Mouse (Mus musculus) heart, embryonic 11.5 days (tissue): Measurements from ENCODE around the gene Tufm. TPM values are rescaled to one million over a fixed set of nuclear protein-coding genes. Genes with fewer than 3 reads are reported as not detected.
A peak's percentile ranks its signal among the peaks of the same experiment; 100 is the strongest.

Experiments
- ATAC-seq: fragments of 200-750 bp; cut with Nextera tagmentation; replicated peaks from 2 replicates; pipeline ENCODE4 v1.8.0; 2017; ENCODE audit warnings: moderate library complexity; ENCODE audit not compliant: insufficient number of reproducible peaks, low FRiP score, low TSS enrichment
- H3K27ac ChIP-seq: fragments of 300-500 bp; sonication (generic); 2 replicates; pipeline ENCODE4 v1.5.1; 2014; ENCODE audit warnings: mild to moderate bottlenecking, low read depth, low read length
- H3K27me3 ChIP-seq: fragments of 300-500 bp; sonication (generic); 2 replicates; pipeline ENCODE4 v1.6.1; 2014; ENCODE audit warnings: mild to moderate bottlenecking, low read length, mixed read lengths; ENCODE audit not compliant: control insufficient read depth, insufficient read depth
- H3K36me3 ChIP-seq: fragments of 300-500 bp; sonication (generic); 2 replicates; pipeline ENCODE4 v1.6.1; 2014; ENCODE audit warnings: mild to moderate bottlenecking, low read length, moderate library complexity, mixed read lengths; ENCODE audit not compliant: control insufficient read depth, insufficient read depth
- H3K4me1 ChIP-seq: fragments of 300-500 bp; sonication (generic); 2 replicates; pipeline ENCODE4 v1.6.1; 2014; ENCODE audit warnings: low read length; ENCODE audit not compliant: control insufficient read depth, insufficient read depth
- H3K4me2 ChIP-seq: fragments of 300-500 bp; sonication (generic); 2 replicates; pipeline ENCODE4 v1.6.1; 2014; ENCODE audit warnings: mild to moderate bottlenecking, moderate library complexity
- H3K4me3 ChIP-seq: fragments of 300-500 bp; sonication (generic); 2 replicates; pipeline ENCODE4 v1.5.1; 2014; ENCODE audit warnings: low read depth, low read length
- H3K9ac ChIP-seq: fragments of 300-500 bp; sonication (generic); 2 replicates; pipeline ENCODE4 v1.6.1; 2014; ENCODE audit warnings: mild to moderate bottlenecking, low read depth, low read length, moderate library complexity
- H3K9me3 ChIP-seq: fragments of 300-500 bp; sonication (generic); replicated peaks from 2 replicates; pipeline ENCODE4 v1.6.1; 2016; ENCODE audit warnings: low read length; ENCODE audit not compliant: control insufficient read depth
- WGBS: fragments of 180-500 bp; shearing (Covaris S2); extraction: QIAGEN DNeasy Blood & Tissue Kit; methylation state at CpG from one replicate; pipeline ENCODE4 v1.1.7; 2014; ENCODE audit not compliant: insufficient replicate concordance; 5-methylcytosine and 5-hydroxymethylcytosine counted together
- polyA plus RNA-seq: library from polyadenylated mRNA; unstranded; fragments of >200 nt; fragmentation: Nextera tagmentation; extraction: Ambion mirVana; gene quantifications from 2 replicates; pipeline ENCODE4 v1.2.1, GENCODE M21; 2014

Tufm gene
- polyA plus RNA-seq, 1 experiment from 2014 or later = 167 TPM

DNA sequence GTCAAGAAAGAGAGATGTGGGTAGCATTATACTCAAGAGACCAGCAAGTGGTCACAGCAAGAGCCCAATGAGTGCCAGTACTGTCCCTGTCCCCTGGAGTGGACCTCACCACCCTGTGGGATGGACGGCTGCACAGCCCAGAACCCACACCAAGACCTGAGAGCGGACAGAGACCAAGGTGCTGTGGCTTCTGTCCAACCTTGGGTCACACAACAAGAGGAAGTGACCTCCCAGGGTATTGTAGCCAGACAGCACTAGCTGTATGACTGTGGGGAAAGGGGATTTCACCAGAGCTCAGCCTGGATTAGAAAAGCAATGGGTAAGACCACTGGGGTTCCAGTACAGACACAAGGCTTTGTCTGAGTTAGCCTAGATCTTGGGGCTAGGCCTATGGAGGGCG lies 34.9 kb upstream of the Tufm start:
- no peak overlapping the region for H3K4me2 ChIP-seq
- 81% methylated on average over 3 of the region's 3 CpGs for WGBS

DNA sequence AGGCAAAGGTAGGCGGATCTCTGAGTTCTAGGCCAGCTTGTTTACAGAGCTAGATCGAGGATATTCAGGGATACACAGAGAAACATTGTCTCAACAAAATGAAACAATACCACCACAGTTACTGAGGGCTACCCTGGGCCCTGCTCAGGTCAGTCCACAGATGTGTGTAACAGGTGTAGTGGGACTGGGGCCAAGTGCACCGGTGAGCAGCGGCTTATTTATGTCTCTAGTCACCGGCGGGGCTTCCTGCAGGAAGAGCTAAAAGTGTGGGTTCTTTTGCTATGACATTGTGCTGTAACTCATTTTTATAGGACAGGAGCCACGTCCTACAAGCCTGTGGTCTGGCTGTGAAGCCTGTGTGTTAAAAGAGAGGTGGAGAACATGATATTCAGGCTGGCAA lies 33.3 kb upstream of the Tufm start:
- WGBS = 73% methylated on average over 7 of the region's 7 CpGs
- H3K4me1 ChIP-seq = peaks cover 4% of the 10 kb centered on the region; the same call in 1 of the 2 replicates
- H3K9ac ChIP-seq = no peak overlapping the region
- H3K4me3 ChIP-seq = no peak overlapping the region
- no peaks in the 10 kb centered on the region for H3K9me3 ChIP-seq
- no peak overlapping the region for H3K4me2 ChIP-seq
- ATAC-seq = no peak
- no peaks in the 10 kb centered on the region for H3K36me3 ChIP-seq
- no peaks in the 10 kb centered on the region for H3K27me3 ChIP-seq
- no peak overlapping the region for H3K27ac ChIP-seq

More for the DNA sequence above, 34.9 kb upstream of the Tufm start:
- Histone ChIP-seq H3K9me3 (no peaks in the 10 kb centered on the region), H3K27me3 (no peaks in the 10 kb centered on the region), H3K4me1 (no peaks in the 10 kb centered on the region), H3K9ac (no peak overlapping the region), H3K4me3 (no peak overlapping the region), H3K36me3 (peaks cover 4% of the 10 kb centered on the region), H3K27ac (no peak overlapping the region)
- ATAC-seq = no peak

DNA sequence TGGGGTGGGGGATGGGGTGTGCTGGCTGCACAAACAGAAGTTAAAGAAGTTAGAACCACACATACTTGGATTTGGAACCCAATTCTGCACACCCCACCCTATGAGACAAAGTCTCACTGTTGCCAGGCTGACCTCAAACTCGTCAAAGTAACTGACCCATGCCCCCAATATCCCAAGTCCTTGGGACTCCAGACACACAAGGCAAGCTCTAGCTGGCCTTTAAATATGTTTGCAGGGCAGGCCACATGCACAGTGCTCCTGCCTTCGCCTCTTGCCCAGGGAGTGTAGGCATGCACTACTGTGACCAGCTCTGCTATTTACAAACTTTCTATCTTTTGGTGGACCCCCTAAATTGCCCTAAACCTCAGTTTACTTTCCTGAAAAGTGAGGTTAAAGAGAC lies 31.9 kb upstream of the Tufm start:
- Histone ChIP-seq H3K9me3 (no peaks in the 10 kb centered on the region), H3K4me3 (no peak overlapping the region), H3K36me3 (no peaks in the 10 kb centered on the region), H3K4me1 (peaks cover 7% of the 10 kb centered on the region; the same call in 1 of the 2 replicates), H3K27ac (no peak overlapping the region), H3K4me2 (no peak overlapping the region), H3K9ac (no peak overlapping the region), H3K27me3 (no peaks in the 10 kb centered on the region)
- ATAC-seq = no peak
- 74% methylated on average over 2 of the region's 2 CpGs for WGBS

GRCm38 (mm10) chr7:126456382-126457266 lies 30.5 kb upstream of the Tufm start:
- H3K27ac ChIP-seq = no peak overlapping the region
- H3K9me3 ChIP-seq = no peaks in the 10 kb centered on the region
- H3K4me2 ChIP-seq = no peak overlapping the region
- no peaks in the 10 kb centered on the region; the same call in 1 of the 2 replicates for H3K27me3 ChIP-seq
- no peak overlapping the region for H3K9ac ChIP-seq
- peaks cover 7% of the 10 kb centered on the region; the same call in 1 of the 2 replicates for H3K4me1 ChIP-seq
- no peak overlapping the region for H3K4me3 ChIP-seq
- 70% methylated on average over 17 of the region's 17 CpGs for WGBS
- ATAC-seq = no peak
- no peaks in the 10 kb centered on the region for H3K36me3 ChIP-seq

DNA sequence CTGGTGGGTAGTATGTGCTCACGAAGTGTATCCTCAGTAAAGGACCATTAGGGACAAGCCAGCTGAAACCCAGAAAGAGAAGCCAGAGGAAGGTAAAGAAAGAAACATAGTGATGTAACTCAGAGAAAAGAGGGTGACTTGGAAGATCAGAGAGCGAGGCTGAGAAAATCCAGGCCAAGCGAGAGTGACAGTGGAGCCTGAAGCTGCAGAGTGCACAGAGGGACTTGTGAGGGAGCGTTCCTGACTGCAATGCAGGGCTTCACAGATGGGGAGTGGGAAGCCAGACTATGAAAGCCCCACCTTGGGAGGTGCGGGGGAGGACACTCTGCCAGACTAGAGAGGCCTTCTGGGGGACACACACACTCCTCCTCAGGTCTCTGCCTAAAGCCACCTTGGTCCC lies 28.9 kb upstream of the Tufm start:
- 66% methylated on average over 5 of the region's 5 CpGs for WGBS

GRCm38 (mm10) chr7:126458844-126459618 lies 28.1 kb upstream of the Tufm start:
- peaks cover 3% of the 10 kb centered on the region; the same call in 1 of the 2 replicates for H3K27me3 ChIP-seq
- no peak overlapping the region for H3K4me3 ChIP-seq
- peaks cover 13% of the 10 kb centered on the region for H3K4me1 ChIP-seq
- no peak overlapping the region for H3K27ac ChIP-seq
- H3K36me3 ChIP-seq = no peaks in the 10 kb centered on the region
- H3K4me2 ChIP-seq = no peak overlapping the region
- H3K9me3 ChIP-seq = no peaks in the 10 kb centered on the region
- no peak overlapping the region for H3K9ac ChIP-seq
- no peak for ATAC-seq
- 69% methylated on average over 11 of the region's 11 CpGs for WGBS

More for the DNA sequence above, 28.9 kb upstream of the Tufm start:
- H3K4me3 ChIP-seq = no peak overlapping the region
- no peaks in the 10 kb centered on the region for H3K36me3 ChIP-seq
- no peak for ATAC-seq
- no peaks in the 10 kb centered on the region for H3K9me3 ChIP-seq
- H3K4me2 ChIP-seq = no peak overlapping the region
- no peak overlapping the region for H3K27ac ChIP-seq
- H3K4me1 ChIP-seq = peaks cover 11% of the 10 kb centered on the region
- H3K27me3 ChIP-seq = peaks cover 3% of the 10 kb centered on the region; the same call in 1 of the 2 replicates
- H3K9ac ChIP-seq = peak overlapping the region; percentile 23

DNA sequence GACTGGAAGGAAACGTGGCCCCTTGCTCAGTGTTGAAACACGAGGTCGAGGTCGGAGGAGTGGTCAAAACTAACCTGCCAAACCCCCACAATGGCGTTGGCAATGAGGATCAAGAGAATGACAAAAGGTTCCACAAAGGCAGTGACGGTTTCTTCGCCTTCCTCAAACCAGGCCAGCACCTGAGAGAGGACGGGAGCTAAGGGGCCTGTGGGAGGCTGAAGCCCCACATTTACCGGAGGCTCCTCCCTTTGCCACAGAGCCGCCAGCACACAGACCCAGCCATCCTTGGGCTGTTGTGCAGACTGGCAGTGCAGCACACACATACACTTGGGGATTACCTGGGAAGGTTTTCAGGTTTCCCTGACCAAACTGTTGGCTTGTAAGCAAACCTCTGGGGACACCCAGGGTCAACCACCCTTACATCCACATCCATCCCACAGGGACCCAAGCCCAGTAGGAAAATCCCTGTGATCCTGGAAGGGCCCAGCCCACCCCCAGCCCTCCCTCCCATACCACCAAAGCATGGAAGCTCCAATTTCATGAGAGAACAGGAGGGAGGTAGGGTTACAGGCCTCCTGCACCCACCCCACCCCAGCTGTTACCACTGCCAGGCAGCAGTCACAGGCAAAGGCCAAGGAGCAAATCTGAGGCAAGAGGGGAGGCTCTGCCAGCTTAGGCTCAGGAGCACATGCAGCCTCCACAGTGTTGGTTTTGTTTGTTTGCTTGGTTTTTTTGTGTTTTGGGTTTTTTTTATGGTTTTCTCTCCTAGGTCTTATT lies 26.4 kb upstream of the Tufm start:
- Histone ChIP-seq H3K36me3 (no peaks in the 10 kb centered on the region), H3K4me3 (no peak overlapping the region), H3K9me3 (no peaks in the 10 kb centered on the region), H3K27me3 (peaks cover 3% of the 10 kb centered on the region; the same call in 1 of the 2 replicates), H3K27ac (no peak overlapping the region), H3K9ac (no peak overlapping the region), H3K4me1 (peaks cover 31% of the 10 kb centered on the region), H3K4me2 (no peak overlapping the region)
- 54% methylated on average over 10 of the region's 10 CpGs for WGBS
- ATAC-seq = no peak

DNA sequence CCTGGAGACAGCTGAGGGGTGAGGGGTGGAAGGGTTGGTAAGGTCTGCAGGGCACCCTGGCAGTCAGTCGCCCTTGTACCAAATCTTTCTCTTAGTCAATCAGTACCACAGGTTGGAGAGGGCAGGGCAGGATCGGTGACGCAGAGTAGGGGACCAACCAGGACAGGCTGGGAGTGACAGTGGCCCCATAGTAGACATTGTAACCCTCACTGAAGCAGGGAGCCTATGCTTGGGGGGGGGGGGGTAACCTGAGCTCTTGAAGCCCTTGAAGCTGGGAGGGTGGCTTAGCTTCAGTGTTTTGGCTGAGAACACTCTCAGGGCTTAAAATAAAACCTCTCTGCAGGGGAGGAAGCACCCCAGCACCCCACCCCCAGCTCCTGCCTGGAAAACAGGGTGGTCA lies 25.5 kb upstream of the Tufm start:
- no peak overlapping the region for H3K4me3 ChIP-seq
- H3K9me3 ChIP-seq = no peaks in the 10 kb centered on the region
- ATAC-seq = no peak
- 0 out of 2 replicates have a peak overlapping the region, but pooled peaks have one; percentile 10 for H3K9ac ChIP-seq
- H3K36me3 ChIP-seq = no peaks in the 10 kb centered on the region
- WGBS = 55% methylated on average over 3 of the region's 3 CpGs
- no peak overlapping the region for H3K4me2 ChIP-seq
- peaks cover 36% of the 10 kb centered on the region for H3K4me1 ChIP-seq
- H3K27me3 ChIP-seq = peaks cover 3% of the 10 kb centered on the region; the same call in 1 of the 2 replicates
- H3K27ac ChIP-seq = no peak overlapping the region
